Comparison of ENCODE assay signal across 38 mouse cellular contexts in the genomic region with DNA sequence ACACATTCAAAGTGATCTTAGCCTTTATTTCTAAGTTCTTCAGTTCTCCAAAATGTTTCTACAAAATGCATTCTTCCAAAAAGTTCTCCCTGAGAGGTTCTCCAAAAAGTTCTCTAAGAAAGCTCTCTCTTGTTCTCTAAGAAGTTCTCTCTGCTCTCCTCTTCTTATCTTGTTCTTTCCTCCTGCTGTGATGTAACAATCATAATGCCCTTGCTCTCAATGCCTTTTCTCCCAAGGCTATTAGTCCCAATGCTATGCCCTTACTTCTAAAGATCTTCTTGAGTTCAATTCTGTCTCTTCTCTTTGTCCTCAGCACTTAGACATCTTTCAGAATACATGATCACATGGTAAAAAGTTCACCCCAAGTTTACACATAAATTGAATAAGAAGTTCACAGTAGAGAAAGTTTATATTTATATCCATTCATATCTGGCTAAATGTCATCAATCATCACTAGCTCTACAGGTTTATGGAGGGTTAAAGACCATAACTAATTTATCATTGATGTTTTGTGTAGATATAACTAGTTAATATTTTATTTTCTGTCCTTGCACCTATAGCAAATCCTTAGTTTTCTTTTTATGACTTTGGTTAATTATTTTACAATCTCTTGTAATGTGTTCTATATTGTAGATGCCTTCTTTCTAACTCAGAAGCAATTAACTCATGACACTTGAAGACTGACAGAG. TPM values are rescaled to one million over a fixed set of nuclear protein-coding genes. Genes with fewer than 3 reads are reported as not detected.
"Had no signal": no experiment of that assay in that cellular context is flagged by ENCODE, and none has a peak within 500 bp of the region (broad histone marks: within the 10 kb centered on the region; RNA-seq: fewer than 3 reads in every experiment).

No protein-coding gene starts in this region.

- H3K27ac ChIP-seq: limb, embryonic 10.5 days; limb, embryonic 12.5 days; limb, embryonic 13.5 days; limb, embryonic 15.5 days; liver, embryonic 12.5 days; liver, embryonic 13.5 days; liver, embryonic 14.5 days; liver, embryonic 15.5 days; lung, embryonic 15.5 days; macrophage; midbrain, embryonic 10.5 days; midbrain, embryonic 12.5 days; midbrain, embryonic 13.5 days; midbrain, embryonic 15.5 days had no signal

- DNase-seq: left cerebral cortex, postnatal 4 days; liver; liver, embryonic 13.5 days; liver, postnatal 0 days; lung, adult 18-20 months; lung, adult 2 months; lung, embryonic 14.5 days; lung, postnatal 10 days; lung, postnatal 14 days; lung, postnatal 36 days; lung, postnatal 4 days; midbrain, embryonic 14.5 days had no signal

- H3K9ac ChIP-seq: limb, embryonic 12.5 days; limb, embryonic 13.5 days; limb, embryonic 15.5 days; liver, embryonic 12.5 days; liver, embryonic 13.5 days; liver, embryonic 14.5 days; liver, embryonic 15.5 days; liver, postnatal 0 days; lung, embryonic 14.5 days; lung, embryonic 15.5 days; midbrain, embryonic 12.5 days; midbrain, embryonic 13.5 days; midbrain, embryonic 15.5 days had no signal

- H3K4me2 ChIP-seq: limb, embryonic 12.5 days; limb, embryonic 13.5 days; limb, embryonic 15.5 days; liver, embryonic 11.5 days; liver, embryonic 12.5 days; liver, embryonic 13.5 days; liver, embryonic 15.5 days; lung, embryonic 14.5 days; lung, embryonic 15.5 days; midbrain, embryonic 11.5 days; midbrain, embryonic 12.5 days; midbrain, embryonic 13.5 days; midbrain, embryonic 15.5 days had no signal

- H3K9me3 ChIP-seq: limb, embryonic 10.5 days; limb, embryonic 12.5 days; limb, embryonic 13.5 days; limb, embryonic 15.5 days; liver, embryonic 12.5 days; liver, embryonic 13.5 days; liver, embryonic 15.5 days; lung, embryonic 15.5 days; megakaryocyte, embryonic 14.5 days; midbrain, embryonic 10.5 days; midbrain, embryonic 12.5 days; midbrain, embryonic 13.5 days; midbrain, embryonic 15.5 days had no signal

- H3K4me1 ChIP-seq: limb, embryonic 10.5 days; limb, embryonic 12.5 days; limb, embryonic 13.5 days; limb, embryonic 15.5 days; liver, embryonic 12.5 days; liver, embryonic 13.5 days; liver, embryonic 15.5 days; lung, embryonic 15.5 days; megakaryocyte, embryonic 14.5 days; midbrain, embryonic 10.5 days; midbrain, embryonic 12.5 days; midbrain, embryonic 13.5 days; midbrain, embryonic 15.5 days had no signal

- H3K27me3 ChIP-seq: limb, embryonic 12.5 days; limb, embryonic 13.5 days; limb, embryonic 15.5 days; liver, embryonic 12.5 days; liver, embryonic 13.5 days; liver, embryonic 15.5 days; lung, embryonic 15.5 days; megakaryocyte, embryonic 14.5 days; midbrain, embryonic 12.5 days; midbrain, embryonic 13.5 days; midbrain, embryonic 15.5 days had no signal

- H3K4me3 ChIP-seq: limb, embryonic 10.5 days; limb, embryonic 12.5 days; limb, embryonic 13.5 days; limb, embryonic 15.5 days; liver, embryonic 12.5 days; liver, embryonic 13.5 days; liver, embryonic 15.5 days; lung, embryonic 15.5 days; megakaryocyte, embryonic 14.5 days; midbrain, embryonic 10.5 days; midbrain, embryonic 12.5 days; midbrain, embryonic 13.5 days; midbrain, embryonic 15.5 days; myocyte had no signal

- ATAC-seq: liver, embryonic 12.5 days; liver, postnatal 0 days; lung, postnatal 0 days; midbrain, embryonic 13.5 days; midbrain, embryonic 15.5 days; midbrain, embryonic 16.5 days had no signal

- H3K36me3 ChIP-seq: limb, embryonic 10.5 days; limb, embryonic 12.5 days; limb, embryonic 13.5 days; limb, embryonic 15.5 days; liver, embryonic 12.5 days; liver, embryonic 13.5 days; liver, embryonic 15.5 days; lung, embryonic 15.5 days; midbrain, embryonic 10.5 days; midbrain, embryonic 12.5 days; midbrain, embryonic 13.5 days; midbrain, embryonic 15.5 days had no signal

RNA-seq across cellular contexts. Expression of gene Olfr1406, which starts 16.1 kb away (rescaled TPM):
- polyA plus RNA-seq: limb, embryonic 10.5 days; limb, embryonic 11.5 days; limb, embryonic 12.5 days; limb, embryonic 13.5 days; limb, embryonic 14.5 days; limb, embryonic 15.5 days; liver, adult 2 months; liver, embryonic 11.5 days; liver, embryonic 12.5 days; liver, embryonic 13.5 days; liver, embryonic 14.5 days; liver, embryonic 15.5 days; liver, embryonic 16.5 days; liver, postnatal 0 days; lung, adult 2 months; lung, embryonic 14.5 days; lung, embryonic 15.5 days; lung, embryonic 16.5 days; lung, postnatal 0 days; macrophage; midbrain, embryonic 10.5 days; midbrain, embryonic 11.5 days; midbrain, embryonic 12.5 days; midbrain, embryonic 13.5 days; midbrain, embryonic 14.5 days; midbrain, embryonic 15.5 days; midbrain, embryonic 16.5 days; midbrain, postnatal 0 days; myocyte; neural tube, embryonic 11.5 days had no signal

RNA-seq across cellular contexts. Expression of gene Olfr218, which starts 23.3 kb away (rescaled TPM):
- polyA plus RNA-seq: limb, embryonic 10.5 days; limb, embryonic 11.5 days; limb, embryonic 12.5 days; limb, embryonic 13.5 days; limb, embryonic 14.5 days; liver, adult 2 months; liver, embryonic 11.5 days; liver, embryonic 12.5 days; liver, embryonic 13.5 days; liver, embryonic 14.5 days; liver, embryonic 15.5 days; liver, embryonic 16.5 days; liver, postnatal 0 days; lung, adult 2 months; lung, embryonic 14.5 days; lung, embryonic 15.5 days; lung, embryonic 16.5 days; lung, postnatal 0 days; macrophage; midbrain, embryonic 10.5 days; midbrain, embryonic 11.5 days; midbrain, embryonic 12.5 days; midbrain, embryonic 13.5 days; midbrain, embryonic 14.5 days; midbrain, embryonic 15.5 days; midbrain, embryonic 16.5 days; midbrain, postnatal 0 days; myocyte; neural tube, embryonic 11.5 days had no signal

RNA-seq across cellular contexts. Expression of gene Olfr1408, which starts 37.1 kb away (rescaled TPM):
- polyA plus RNA-seq: limb, embryonic 10.5 days; limb, embryonic 11.5 days; limb, embryonic 12.5 days; limb, embryonic 13.5 days; limb, embryonic 14.5 days; limb, embryonic 15.5 days; liver, adult 2 months; liver, embryonic 12.5 days; liver, embryonic 13.5 days; liver, embryonic 14.5 days; liver, embryonic 15.5 days; liver, embryonic 16.5 days; liver, postnatal 0 days; lung, adult 2 months; lung, embryonic 14.5 days; lung, embryonic 15.5 days; lung, embryonic 16.5 days; lung, postnatal 0 days; macrophage; midbrain, embryonic 10.5 days; midbrain, embryonic 11.5 days; midbrain, embryonic 12.5 days; midbrain, embryonic 13.5 days; midbrain, embryonic 14.5 days; midbrain, embryonic 15.5 days; midbrain, embryonic 16.5 days; midbrain, postnatal 0 days; myocyte; neural tube, embryonic 11.5 days had no signal

RNA-seq across cellular contexts. Expression of gene Olfr1404, which starts 37.9 kb away (rescaled TPM):
- polyA plus RNA-seq: limb, embryonic 10.5 days; limb, embryonic 11.5 days; limb, embryonic 12.5 days; limb, embryonic 13.5 days; limb, embryonic 14.5 days; limb, embryonic 15.5 days; liver, adult 2 months; liver, embryonic 11.5 days; liver, embryonic 12.5 days; liver, embryonic 13.5 days; liver, embryonic 14.5 days; liver, embryonic 15.5 days; liver, embryonic 16.5 days; liver, postnatal 0 days; lung, adult 2 months; lung, embryonic 14.5 days; lung, embryonic 15.5 days; lung, embryonic 16.5 days; lung, postnatal 0 days; macrophage; midbrain, embryonic 10.5 days; midbrain, embryonic 11.5 days; midbrain, embryonic 12.5 days; midbrain, embryonic 13.5 days; midbrain, embryonic 14.5 days; midbrain, embryonic 15.5 days; midbrain, embryonic 16.5 days; midbrain, postnatal 0 days; myocyte; neural tube, embryonic 11.5 days had no signal

RNA-seq across cellular contexts. Expression of gene Fcer1a, which starts 52.7 kb away (rescaled TPM):
- polyA plus RNA-seq: limb, embryonic 10.5 days; limb, embryonic 11.5 days; limb, embryonic 12.5 days; limb, embryonic 13.5 days; limb, embryonic 15.5 days; liver, adult 2 months; liver, embryonic 12.5 days; lung, embryonic 14.5 days; lung, embryonic 15.5 days; lung, embryonic 16.5 days; macrophage; midbrain, embryonic 10.5 days; midbrain, embryonic 11.5 days; midbrain, embryonic 12.5 days; midbrain, embryonic 13.5 days; midbrain, embryonic 14.5 days; midbrain, embryonic 15.5 days; midbrain, embryonic 16.5 days; midbrain, postnatal 0 days; myocyte; neural tube, embryonic 11.5 days had no signal
